In genomic region chr5:118321719-118322455, GRCm38 (mm10) we compare ENCODE assay signal across 9 mouse cellular contexts.
DNase-seq lines count a peak whose midpoint lies in the region; ATAC-seq lines count a peak whose summit lies in the region.
"Had no signal": no experiment of that assay in that cellular context is flagged by ENCODE, and none has a peak within 500 bp of the region (broad histone marks: within the 10 kb centered on the region; RNA-seq: fewer than 3 reads in every experiment).

No protein-coding gene starts in this region.

- 0 out of 2 replicates have a peak, but pooled peaks cover 5% of the 10 kb centered on the region for H3K9me3 ChIP-seq in embryonic facial prominence, embryonic 10.5 days
- no peaks in the 10 kb centered on the region for H3K9me3 ChIP-seq in hindbrain, embryonic 16.5 days (ENCODE audit: control insufficient read depth, low read length)
- H3K9me3 ChIP-seq in neural tube, embryonic 14.5 days (ENCODE audit: control insufficient read depth, low read length), result no peaks in the 10 kb centered on the region

- peaks cover 59% of the 10 kb centered on the region for H3K27me3 ChIP-seq in embryonic facial prominence, embryonic 10.5 days (replicated peaks; ENCODE audit: low read depth, poor library complexity, severe bottlenecking)
- H3K27me3 ChIP-seq in hindbrain, embryonic 16.5 days (replicated peaks; ENCODE audit: control insufficient read depth, insufficient read depth, low read length), result no peaks in the 10 kb centered on the region; the same call in 1 of the 2 replicates
- H3K27me3 ChIP-seq in neural tube, embryonic 14.5 days (ENCODE audit: control insufficient read depth, insufficient read depth, low read length), result no peaks in the 10 kb centered on the region

- H3K27ac ChIP-seq in embryonic facial prominence, embryonic 10.5 days (replicated peaks), result peak overlapping the region; percentile 79
- H3K27ac ChIP-seq in hindbrain, embryonic 16.5 days (ENCODE audit: low read depth, low read length), result no peak overlapping the region
- no peak overlapping the region for H3K27ac ChIP-seq in neural tube, embryonic 14.5 days (ENCODE audit: low read depth, low read length)

- DNase-seq in kidney, postnatal 10 days, result peak; percentile 24
- DNase-seq in kidney, postnatal 25 days, result no peak
- DNase-seq in embryonic facial prominence, embryonic 10.5 days (ENCODE audit: low spot score), result peak; percentile 77
- no peak for DNase-seq in adrenal gland, postnatal 25 days
- DNase-seq in thymus, postnatal 25 days, result no peak

- H3K4me1 ChIP-seq in embryonic facial prominence, embryonic 10.5 days, result peaks cover 46% of the 10 kb centered on the region
- H3K4me1 ChIP-seq in hindbrain, embryonic 16.5 days (ENCODE audit: control insufficient read depth, insufficient read depth, low read depth, low read length), result peaks cover 14% of the 10 kb centered on the region
- peaks cover 9% of the 10 kb centered on the region; the same call in 1 of the 2 replicates for H3K4me1 ChIP-seq in neural tube, embryonic 14.5 days (ENCODE audit: control insufficient read depth, insufficient read depth, low read length)

- ATAC-seq in hindbrain, embryonic 16.5 days, result peak; percentile 78
- peak; percentile 57; the same call in 1 of the 2 replicates for ATAC-seq in neural tube, embryonic 14.5 days (ENCODE audit: low read depth)
- no peak for ATAC-seq in megakaryocyte, adult 5-6 weeks (ENCODE audit: poor library complexity, severe bottlenecking)
- ATAC-seq: Patski had no signal

- H3K4me3 ChIP-seq in embryonic facial prominence, embryonic 10.5 days, result no peak overlapping the region
- H3K4me3 ChIP-seq in hindbrain, embryonic 16.5 days (ENCODE audit: low read length), result no peak overlapping the region
- no peak overlapping the region for H3K4me3 ChIP-seq in neural tube, embryonic 14.5 days (ENCODE audit: low read depth, low read length)

- no peaks in the 10 kb centered on the region for H3K36me3 ChIP-seq in embryonic facial prominence, embryonic 10.5 days (replicated peaks)
- H3K36me3 ChIP-seq in hindbrain, embryonic 16.5 days (ENCODE audit: control insufficient read depth, insufficient read depth, low read length), result no peaks in the 10 kb centered on the region
- no peaks in the 10 kb centered on the region for H3K36me3 ChIP-seq in neural tube, embryonic 14.5 days (ENCODE audit: control insufficient read depth, insufficient read depth, low read length)

- 37% methylated on average over 18 of the region's 18 CpGs for WGBS in embryonic facial prominence, embryonic 10.5 days
- 16% methylated on average over 18 of the region's 18 CpGs for WGBS in hindbrain, embryonic 16.5 days
- WGBS in neural tube, embryonic 14.5 days, result 17% methylated on average over 18 of the region's 18 CpGs

- no peak overlapping the region for H3K4me2 ChIP-seq in hindbrain, embryonic 16.5 days (ENCODE audit: low read length)
- H3K4me2 ChIP-seq in neural tube, embryonic 14.5 days (ENCODE audit: low read depth, low read length), result no peak overlapping the region

- no peak overlapping the region for H3K9ac ChIP-seq in hindbrain, embryonic 16.5 days (ENCODE audit: low read depth, low read length)
- no peak overlapping the region for H3K9ac ChIP-seq in neural tube, embryonic 14.5 days (replicated peaks; ENCODE audit: low read depth, low read length)

Comparison
In these comparisons a context has a peak if more than half of its experiments do, and no peak if none do; other contexts are left out.
1. DNase-seq: peak in kidney, postnatal 10 days (single experiment) and embryonic facial prominence, embryonic 10.5 days (single experiment); none in kidney, postnatal 25 days (0 of 2), adrenal gland, postnatal 25 days (single experiment) and thymus, postnatal 25 days (single experiment).